Mouse (Mus musculus): ENCODE measurements around the gene Gm10134. TPM values are rescaled to one million over a fixed set of nuclear protein-coding genes. Genes with fewer than 3 reads are reported as not detected.
A peak's percentile ranks its signal among the peaks of the same experiment; 100 is the strongest.
"Not testable (repeated sequence)": the region's sequence is repeated elsewhere in the genome, so short reads cannot be mapped to it uniquely, and the experiment has no call there.

Gm10134 gene
- 0.69 and 0.89 TPM in 2 replicates for polyA plus RNA-seq (2016; fragmentation: Nextera tagmentation; extraction: Ambion mirVana)

- Histone ChIP-seq H3K4me3 (replicated peaks) (no peak within 1 kb of the TSS), H3K4me1 (replicated peaks) (no peaks in the 10 kb centered on the region), H3K36me3 (no peaks in the 10 kb centered on the region), H3K4me2 (no peak within 1 kb of the TSS), H3K27me3 (0 out of 2 replicates have a peak, but pooled peaks cover 4% of the 10 kb centered on the region), H3K27ac (no peak within 1 kb of the TSS), H3K9ac (replicated peaks) (no peak within 1 kb of the TSS), H3K9me3 (no peaks in the 10 kb centered on the region)
- 75% methylated on average over 3 of the region's 3 CpGs for WGBS
- no peak for ATAC-seq (ENCODE audit: insufficient number of reproducible peaks, insufficient read depth, low FRiP score, low TSS enrichment, low read depth)
These were observed at the start of gene Gm10134 for GRCm38 (mm10) chr2:28505795-28506194. Gene Gm10134, plus strand, starts transcription at chr2:28506095.

- H3K4me2 ChIP-seq, result no peak overlapping the region
- 65% methylated on average over 1 of the region's 1 CpGs for WGBS
- no peaks in the 10 kb centered on the region for H3K9me3 ChIP-seq
- H3K27me3 ChIP-seq, result no peaks in the 10 kb centered on the region
- ATAC-seq (ENCODE audit: insufficient number of reproducible peaks, insufficient read depth, low FRiP score, low TSS enrichment, low read depth), result no peak
- H3K4me3 ChIP-seq (replicated peaks), result no peak overlapping the region
- H3K27ac ChIP-seq, result no peak overlapping the region
- H3K9ac ChIP-seq (replicated peaks), result no peak overlapping the region
- H3K36me3 ChIP-seq, result peaks cover 22% of the 10 kb centered on the region
- H3K4me1 ChIP-seq (replicated peaks), result no peaks in the 10 kb centered on the region
These were observed 49.3 kb upstream of the Gm10134 start for GRCm38 (mm10) chr2:28456616-28457015.

GRCm38 (mm10) chr2:28463919-28464318, 42.0 kb upstream of the Gm10134 start:
- Histone ChIP-seq H3K27ac (no peak overlapping the region), H3K36me3 (peaks cover 2% of the 10 kb centered on the region), H3K9ac (replicated peaks) (no peak overlapping the region), H3K4me2 (no peak overlapping the region), H3K4me3 (replicated peaks) (no peak overlapping the region), H3K9me3 (no peaks in the 10 kb centered on the region), H3K27me3 (peaks cover 12% of the 10 kb centered on the region; the same call in 1 of the 2 replicates), H3K4me1 (replicated peaks) (peaks cover 15% of the 10 kb centered on the region)
- WGBS, result 39% methylated on average over 3 of the region's 3 CpGs
- ATAC-seq (ENCODE audit: insufficient number of reproducible peaks, insufficient read depth, low FRiP score, low TSS enrichment, low read depth), result no peak

GRCm38 (mm10) chr2:28464919-28465318, 41.0 kb upstream of the Gm10134 start:
- peaks cover 15% of the 10 kb centered on the region for H3K4me1 ChIP-seq (replicated peaks)
- WGBS, result 79% methylated on average over 9 of the region's 9 CpGs
- peaks cover 12% of the 10 kb centered on the region; the same call in 1 of the 2 replicates for H3K27me3 ChIP-seq
- H3K4me2 ChIP-seq, result no peak overlapping the region
- peaks cover 12% of the 10 kb centered on the region for H3K36me3 ChIP-seq
- no peak overlapping the region for H3K9ac ChIP-seq (replicated peaks)
- no peak for ATAC-seq (ENCODE audit: insufficient number of reproducible peaks, insufficient read depth, low FRiP score, low TSS enrichment, low read depth)
- no peak overlapping the region for H3K4me3 ChIP-seq (replicated peaks)
- H3K9me3 ChIP-seq, result no peaks in the 10 kb centered on the region
- no peak overlapping the region for H3K27ac ChIP-seq

GRCm38 (mm10) chr2:28465836-28466518, 39.9 kb upstream of the Gm10134 start, which contains the start of gene 1700007K13Rik:
Gene 1700007K13Rik, minus strand, starts transcription at chr2:28466332.
- 0 out of 2 replicates have a peak, but pooled peaks have one; percentile 41 for ATAC-seq (ENCODE audit: insufficient number of reproducible peaks, insufficient read depth, low FRiP score, low TSS enrichment, low read depth)
- Histone ChIP-seq H3K36me3 (peaks cover 23% of the 10 kb centered on the region), H3K9ac (replicated peaks) (peak within 1 kb of the TSS; percentile 53), H3K9me3 (no peaks in the 10 kb centered on the region), H3K27ac (no peak within 1 kb of the TSS), H3K4me2 (peak within 1 kb of the TSS; percentile 71), H3K4me1 (replicated peaks) (peaks cover 15% of the 10 kb centered on the region), H3K27me3 (peaks cover 12% of the 10 kb centered on the region; the same call in 1 of the 2 replicates), H3K4me3 (replicated peaks) (peak within 1 kb of the TSS; percentile 34)
- 6% methylated on average over 25 of the region's 25 CpGs for WGBS

GRCm38 (mm10) chr2:28467860-28468485, 37.9 kb upstream of the Gm10134 start, which contains the start of gene Mrps2:
Gene Mrps2, plus strand, starts transcription at chr2:28468066.
- under 1% methylated on average over 52 of the region's 52 CpGs for WGBS
- Histone ChIP-seq H3K9ac (replicated peaks) (peak within 1 kb of the TSS; percentile 96), H3K27me3 (peaks cover 12% of the 10 kb centered on the region; the same call in 1 of the 2 replicates), H3K4me1 (replicated peaks) (peaks cover 15% of the 10 kb centered on the region), H3K4me2 (peak within 1 kb of the TSS; percentile 84), H3K4me3 (replicated peaks) (peak within 1 kb of the TSS; percentile 95), H3K9me3 (0 out of 2 replicates have a peak, but pooled peaks cover 9% of the 10 kb centered on the region), H3K36me3 (peaks cover 43% of the 10 kb centered on the region), H3K27ac (peak within 1 kb of the TSS; percentile 29; the same call in 1 of the 2 replicates)
- ATAC-seq (ENCODE audit: insufficient number of reproducible peaks, insufficient read depth, low FRiP score, low TSS enrichment, low read depth), result peak; percentile 81

GRCm38 (mm10) chr2:28468486-28469225, 37.2 kb upstream of the Gm10134 start:
- Histone ChIP-seq H3K36me3 (peaks cover 45% of the 10 kb centered on the region), H3K9me3 (0 out of 2 replicates have a peak, but pooled peaks cover 11% of the 10 kb centered on the region), H3K27ac (no peak overlapping the region), H3K4me3 (replicated peaks) (peak overlapping the region; percentile 95), H3K4me1 (replicated peaks) (peaks cover 15% of the 10 kb centered on the region), H3K27me3 (peaks cover 12% of the 10 kb centered on the region; the same call in 1 of the 2 replicates), H3K4me2 (peak overlapping the region; percentile 84), H3K9ac (replicated peaks) (peak overlapping the region; percentile 96)
- WGBS, result 56% methylated on average over 18 of the region's 18 CpGs
- no peak for ATAC-seq (ENCODE audit: insufficient number of reproducible peaks, insufficient read depth, low FRiP score, low TSS enrichment, low read depth)

- H3K4me2 ChIP-seq, result 0 out of 2 replicates have a peak overlapping the region, but pooled peaks have one; percentile 84
- no peak for ATAC-seq (ENCODE audit: insufficient number of reproducible peaks, insufficient read depth, low FRiP score, low TSS enrichment, low read depth)
These were observed 36.4 kb upstream of the Gm10134 start for GRCm38 (mm10) chr2:28469461-28469860.

GRCm38 (mm10) chr2:28470591-28470990, 35.3 kb upstream of the Gm10134 start:
- 94% methylated on average over 2 of the region's 2 CpGs for WGBS
- no peak for ATAC-seq (ENCODE audit: insufficient number of reproducible peaks, insufficient read depth, low FRiP score, low TSS enrichment, low read depth)
- no peak overlapping the region for H3K9ac ChIP-seq (replicated peaks)
- no peak overlapping the region for H3K4me2 ChIP-seq
- H3K27me3 ChIP-seq, result peaks cover 4% of the 10 kb centered on the region; the same call in 1 of the 2 replicates
- no peak overlapping the region for H3K4me3 ChIP-seq (replicated peaks)
- H3K9me3 ChIP-seq, result 0 out of 2 replicates have a peak, but pooled peaks cover 11% of the 10 kb centered on the region
- H3K4me1 ChIP-seq (replicated peaks), result peaks cover 15% of the 10 kb centered on the region
- H3K27ac ChIP-seq, result no peak overlapping the region
- peaks cover 45% of the 10 kb centered on the region for H3K36me3 ChIP-seq

More at GRCm38 (mm10) chr2:28469461-28469860, 36.4 kb upstream of the Gm10134 start:
- H3K9me3 ChIP-seq, result 0 out of 2 replicates have a peak, but pooled peaks cover 11% of the 10 kb centered on the region
- no peak overlapping the region for H3K27ac ChIP-seq
- peaks cover 12% of the 10 kb centered on the region; the same call in 1 of the 2 replicates for H3K27me3 ChIP-seq
- no peak overlapping the region for H3K9ac ChIP-seq (replicated peaks)
- no peak overlapping the region for H3K4me3 ChIP-seq (replicated peaks)
- peaks cover 45% of the 10 kb centered on the region for H3K36me3 ChIP-seq
- 96% methylated on average over 14 of the region's 14 CpGs for WGBS
- H3K4me1 ChIP-seq (replicated peaks), result peaks cover 15% of the 10 kb centered on the region

GRCm38 (mm10) chr2:28472011-28472410, 33.9 kb upstream of the Gm10134 start:
- 93% methylated on average over 8 of the region's 8 CpGs for WGBS
- H3K27ac ChIP-seq; ATAC-seq (ENCODE audit: insufficient number of reproducible peaks, insufficient read depth, low FRiP score, low TSS enrichment, low read depth); H3K9ac ChIP-seq (replicated peaks); H3K4me2 ChIP-seq; H3K4me1 ChIP-seq (replicated peaks); H3K27me3 ChIP-seq; H3K4me3 ChIP-seq (replicated peaks): not testable (repeated sequence)
- Histone ChIP-seq H3K9me3 (0 out of 2 replicates have a peak, but pooled peaks cover 11% of the 10 kb centered on the region), H3K36me3 (peaks cover 45% of the 10 kb centered on the region)

Measured in limb, embryonic 12.5 days (tissue).